Mouse (Mus musculus): ENCODE measurements around the gene Arhgef17. TPM values are rescaled to one million over a fixed set of nuclear protein-coding genes. Genes with fewer than 3 reads are reported as not detected.
A peak's percentile ranks its signal among the peaks of the same experiment; 100 is the strongest.

The Arhgef17 gene
- polyA plus RNA-seq, 1 experiment from 2014 or later: 11.0 TPM

DNA sequence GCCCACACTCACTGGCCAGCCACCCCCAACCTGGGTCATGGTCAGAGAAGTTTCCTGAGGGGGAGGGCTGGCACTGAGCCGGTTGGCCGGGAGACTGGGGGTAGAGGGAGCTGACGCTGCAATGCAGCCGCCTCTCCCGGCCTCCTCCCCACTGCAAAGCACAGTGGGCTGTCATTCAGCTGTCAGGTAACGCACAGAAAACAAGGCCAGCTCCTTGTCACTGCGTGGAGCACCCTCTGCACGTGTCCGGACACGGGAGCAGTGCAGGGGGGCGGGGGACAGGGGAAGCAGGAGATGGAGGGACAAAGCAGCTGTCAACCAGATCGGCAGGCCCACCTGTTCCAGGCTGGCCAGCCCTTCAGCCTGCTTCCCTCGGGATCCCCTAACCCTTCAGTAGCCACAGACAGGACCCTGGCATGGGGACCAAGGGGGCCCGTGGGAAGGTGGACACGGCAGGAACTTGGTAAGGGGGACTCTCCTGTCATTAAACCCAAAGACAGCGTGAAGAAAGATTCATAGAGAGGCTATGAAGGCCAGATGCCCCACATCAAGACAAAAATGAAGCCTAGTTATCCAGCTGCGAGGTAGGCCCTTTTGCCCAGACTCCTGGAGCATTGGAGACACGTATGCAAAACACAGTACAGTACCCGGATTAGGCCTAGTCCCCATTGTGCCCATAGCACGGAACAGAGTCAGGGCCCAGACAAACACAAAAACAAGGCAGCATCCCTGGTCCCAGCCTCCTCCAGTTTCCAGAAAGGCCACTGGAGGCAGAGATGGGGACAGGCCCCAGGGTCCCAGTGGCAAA lies 38.5 kb downstream of the Arhgef17 start:
- 0 out of 2 replicates have a peak overlapping the region, but pooled peaks have one; percentile 8 for H3K27ac ChIP-seq
- no peaks in the 10 kb centered on the region for H3K27me3 ChIP-seq
- peak overlapping the region; percentile 68; the same call in 1 of the 2 replicates for H3K9ac ChIP-seq
- H3K9me3 ChIP-seq: no peaks in the 10 kb centered on the region
- H3K4me3 ChIP-seq: no peak overlapping the region
- H3K4me1 ChIP-seq: peaks cover 25% of the 10 kb centered on the region
- H3K4me2 ChIP-seq (replicated peaks): peak overlapping the region; percentile 97
- ATAC-seq (ENCODE audit: insufficient number of reproducible peaks, insufficient read depth, low FRiP score, low TSS enrichment): no peak
- H3K36me3 ChIP-seq: peaks cover 37% of the 10 kb centered on the region
- WGBS: 54% methylated on average over 20 of the region's 20 CpGs

DNA sequence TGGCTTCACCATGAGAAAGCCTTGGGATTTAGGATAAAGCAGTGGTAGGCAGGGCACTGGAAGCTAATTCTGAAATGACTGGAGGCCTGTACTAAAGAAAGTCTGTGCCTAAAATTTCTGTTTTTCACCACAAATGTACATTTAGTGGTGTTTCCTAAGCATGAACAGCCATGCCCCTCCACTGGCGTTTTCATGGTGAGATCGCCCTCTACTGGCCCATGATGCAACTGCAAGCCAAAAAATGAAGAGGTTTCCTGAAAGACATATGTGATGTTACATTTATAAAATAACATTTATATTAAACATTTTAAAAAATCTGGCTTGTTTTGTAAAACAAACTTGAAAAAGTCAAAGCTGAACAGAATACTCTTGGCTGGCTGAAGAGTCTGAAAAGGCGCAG lies 45.4 kb downstream of the Arhgef17 start:
- ATAC-seq (ENCODE audit: insufficient number of reproducible peaks, insufficient read depth, low FRiP score, low TSS enrichment): no peak
- Histone ChIP-seq H3K9me3 (no peaks in the 10 kb centered on the region), H3K9ac (no peak overlapping the region), H3K27me3 (no peaks in the 10 kb centered on the region), H3K36me3 (peaks cover 66% of the 10 kb centered on the region), H3K27ac (no peak overlapping the region), H3K4me2 (replicated peaks) (no peak overlapping the region), H3K4me1 (no peaks in the 10 kb centered on the region), H3K4me3 (no peak overlapping the region)
- 27% methylated on average over 3 of the region's 3 CpGs for WGBS

DNA sequence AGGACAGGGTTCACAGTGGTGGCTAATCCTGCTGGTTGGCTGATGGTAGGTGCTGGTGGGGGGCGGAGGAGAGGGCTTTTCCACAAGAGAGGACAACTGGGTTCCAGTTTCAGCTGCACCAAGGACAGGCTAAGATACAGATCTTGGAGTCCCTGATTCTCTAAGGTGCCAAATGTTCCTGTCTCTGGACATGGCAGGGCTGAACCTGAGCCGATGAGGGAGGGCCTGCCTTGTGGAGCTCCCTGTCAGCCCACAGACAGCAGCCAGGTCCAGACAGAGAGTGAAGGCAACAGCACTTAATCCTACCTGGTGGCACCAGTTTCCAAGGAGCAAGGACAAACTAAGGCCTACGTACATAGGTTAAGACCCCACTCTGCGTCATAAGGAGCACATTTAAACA lies 47.4 kb downstream of the Arhgef17 start:
- Histone ChIP-seq H3K4me1 (no peaks in the 10 kb centered on the region), H3K27ac (no peak overlapping the region), H3K27me3 (no peaks in the 10 kb centered on the region), H3K4me3 (no peak overlapping the region), H3K4me2 (replicated peaks) (no peak overlapping the region), H3K9ac (no peak overlapping the region), H3K9me3 (no peaks in the 10 kb centered on the region), H3K36me3 (peaks cover 71% of the 10 kb centered on the region)
- no peak for ATAC-seq (ENCODE audit: insufficient number of reproducible peaks, insufficient read depth, low FRiP score, low TSS enrichment)
- WGBS: 95% methylated on average over 4 of the region's 4 CpGs

DNA sequence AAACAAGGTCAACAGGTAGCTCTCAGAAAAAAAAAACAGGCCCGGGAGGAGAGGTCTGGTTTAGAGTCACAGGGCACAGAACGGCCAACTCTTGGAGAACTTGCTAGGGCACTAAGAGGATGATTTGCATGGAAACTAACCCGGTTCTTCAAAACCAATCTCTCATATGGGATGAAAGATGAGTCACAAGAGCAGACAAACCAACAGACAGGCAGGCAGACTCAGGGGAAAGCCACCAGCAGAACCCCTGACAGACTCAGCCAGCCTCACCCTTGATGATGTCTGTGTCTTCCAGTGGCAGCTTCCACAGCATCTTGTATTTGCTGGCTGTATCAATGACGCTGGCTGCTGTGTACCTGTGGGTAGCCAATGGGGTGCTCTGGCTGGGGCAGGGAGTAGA lies 50.0 kb downstream of the Arhgef17 start:
- H3K4me3 ChIP-seq: no peak overlapping the region
- peaks cover 87% of the 10 kb centered on the region for H3K36me3 ChIP-seq
- H3K27me3 ChIP-seq: no peaks in the 10 kb centered on the region
- H3K4me2 ChIP-seq (replicated peaks): no peak overlapping the region
- no peak overlapping the region for H3K9ac ChIP-seq
- no peaks in the 10 kb centered on the region for H3K4me1 ChIP-seq
- H3K9me3 ChIP-seq: no peaks in the 10 kb centered on the region
- WGBS: 87% methylated on average over 4 of the region's 4 CpGs
- ATAC-seq (ENCODE audit: insufficient number of reproducible peaks, insufficient read depth, low FRiP score, low TSS enrichment): no peak
- no peak overlapping the region for H3K27ac ChIP-seq

DNA sequence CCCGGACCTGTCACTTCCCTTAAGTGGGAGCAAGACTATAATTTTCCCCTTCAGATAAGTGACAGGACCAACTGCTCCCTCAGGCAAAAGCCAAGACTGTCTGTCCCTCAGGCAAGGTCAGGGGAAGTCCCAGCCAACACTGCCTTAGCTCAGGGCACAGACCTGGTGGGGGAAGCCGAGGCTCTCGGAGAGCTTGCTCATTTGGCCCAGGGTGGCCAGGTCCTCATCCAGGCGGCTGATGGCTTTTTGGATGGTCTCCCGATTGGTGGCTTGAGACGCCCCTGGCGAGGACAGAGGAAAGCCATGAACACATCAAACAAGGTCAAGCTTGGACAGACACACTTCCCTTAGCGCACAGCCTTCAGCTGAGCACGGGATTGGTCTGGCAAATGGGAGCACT lies 50.4 kb downstream of the Arhgef17 start:
- WGBS: 85% methylated on average over 9 of the region's 9 CpGs
- ATAC-seq (ENCODE audit: insufficient number of reproducible peaks, insufficient read depth, low FRiP score, low TSS enrichment): no peak
- no peak overlapping the region for H3K27ac ChIP-seq
- H3K4me3 ChIP-seq: no peak overlapping the region
- H3K36me3 ChIP-seq: peaks cover 91% of the 10 kb centered on the region
- no peak overlapping the region for H3K4me2 ChIP-seq (replicated peaks)
- H3K9ac ChIP-seq: no peak overlapping the region
- no peaks in the 10 kb centered on the region for H3K27me3 ChIP-seq
- H3K4me1 ChIP-seq: no peaks in the 10 kb centered on the region
- no peaks in the 10 kb centered on the region for H3K9me3 ChIP-seq

DNA sequence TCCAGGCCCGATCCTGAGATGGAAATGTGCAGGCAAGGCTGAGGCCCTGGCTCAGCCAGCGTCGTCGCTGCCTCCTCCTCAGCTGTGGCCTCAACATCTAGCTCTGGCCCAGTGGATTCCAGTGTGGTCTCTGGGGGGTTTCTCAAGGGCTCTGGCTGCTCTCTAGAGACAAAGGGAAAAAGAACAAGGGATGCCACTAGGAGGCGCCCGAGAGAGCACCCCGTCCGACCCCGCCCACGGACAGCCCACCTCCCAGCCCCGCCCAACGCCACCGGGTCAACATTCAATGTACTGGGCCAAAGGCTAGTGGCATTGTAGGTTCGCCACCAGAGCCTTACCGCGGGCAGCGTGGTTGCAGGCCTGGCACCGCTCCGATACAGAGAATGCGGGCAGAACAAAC lies 52.3 kb downstream of the Arhgef17 start:
- no peak for ATAC-seq (ENCODE audit: insufficient number of reproducible peaks, insufficient read depth, low FRiP score, low TSS enrichment)
- no peaks in the 10 kb centered on the region for H3K4me1 ChIP-seq
- no peak overlapping the region for H3K4me2 ChIP-seq (replicated peaks)
- H3K9me3 ChIP-seq: no peaks in the 10 kb centered on the region
- H3K27ac ChIP-seq: no peak overlapping the region
- H3K36me3 ChIP-seq: peaks cover 96% of the 10 kb centered on the region
- H3K27me3 ChIP-seq: no peaks in the 10 kb centered on the region
- 25% methylated on average over 20 of the region's 20 CpGs for WGBS
- no peak overlapping the region for H3K4me3 ChIP-seq
- H3K9ac ChIP-seq: no peak overlapping the region

DNA sequence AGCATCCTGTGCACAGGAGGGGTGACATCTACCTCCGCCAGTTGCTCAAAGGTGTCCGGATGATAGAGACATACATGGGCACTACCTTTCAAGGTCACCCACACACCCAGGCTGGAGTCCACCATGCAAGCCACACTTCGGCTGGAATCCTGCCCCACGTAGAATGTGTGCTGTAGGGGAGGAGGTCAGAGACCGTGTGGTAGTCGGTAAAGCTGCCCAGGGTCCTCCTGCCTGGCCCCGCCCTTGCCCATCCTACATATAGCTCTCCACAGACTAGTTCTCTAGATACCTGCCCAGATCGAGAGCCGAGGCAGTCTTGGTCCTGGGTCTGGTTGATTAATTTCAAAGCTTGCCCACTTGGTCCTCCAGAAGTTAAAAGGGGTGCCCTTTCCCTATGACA lies 55.1 kb downstream of the Arhgef17 start:
- no peak overlapping the region for H3K4me2 ChIP-seq (replicated peaks)
- no peaks in the 10 kb centered on the region for H3K9me3 ChIP-seq
- H3K27ac ChIP-seq: 0 out of 2 replicates have a peak overlapping the region, but pooled peaks have one; percentile 33
- WGBS: 89% methylated on average over 9 of the region's 9 CpGs
- no peak for ATAC-seq (ENCODE audit: insufficient number of reproducible peaks, insufficient read depth, low FRiP score, low TSS enrichment)
- H3K4me3 ChIP-seq: no peak overlapping the region
- no peak overlapping the region for H3K9ac ChIP-seq
- H3K27me3 ChIP-seq: no peaks in the 10 kb centered on the region
- H3K4me1 ChIP-seq: no peaks in the 10 kb centered on the region
- peaks cover 96% of the 10 kb centered on the region for H3K36me3 ChIP-seq

DNA sequence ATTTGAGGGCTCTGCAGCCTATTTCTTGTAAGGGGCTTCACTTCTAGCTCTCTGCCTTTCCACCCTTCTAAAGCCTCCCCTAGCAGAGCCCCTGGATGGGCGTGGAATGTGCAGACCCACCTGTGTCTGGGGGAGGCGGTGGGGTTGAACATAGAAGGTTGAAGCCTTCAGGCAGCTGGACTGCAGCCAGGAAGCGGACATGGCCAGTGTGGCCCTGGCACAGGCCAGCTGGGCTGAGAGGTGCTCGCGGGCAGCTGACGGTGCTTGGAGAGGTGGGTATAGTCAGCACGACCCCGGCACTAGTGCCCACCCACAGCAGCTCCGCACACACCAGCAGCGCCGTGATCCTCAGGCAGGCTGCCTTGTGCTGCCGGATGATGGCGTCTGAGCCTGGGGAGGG lies 55.6 kb downstream of the Arhgef17 start:
- H3K4me2 ChIP-seq (replicated peaks): no peak overlapping the region
- 0 out of 2 replicates have a peak overlapping the region, but pooled peaks have one; percentile 33 for H3K27ac ChIP-seq
- no peaks in the 10 kb centered on the region for H3K4me1 ChIP-seq
- WGBS: 97% methylated on average over 13 of the region's 13 CpGs
- no peak for ATAC-seq (ENCODE audit: insufficient number of reproducible peaks, insufficient read depth, low FRiP score, low TSS enrichment)
- no peak overlapping the region for H3K4me3 ChIP-seq
- H3K9ac ChIP-seq: no peak overlapping the region
- no peaks in the 10 kb centered on the region for H3K9me3 ChIP-seq
- H3K36me3 ChIP-seq: peaks cover 94% of the 10 kb centered on the region
- H3K27me3 ChIP-seq: no peaks in the 10 kb centered on the region

DNA sequence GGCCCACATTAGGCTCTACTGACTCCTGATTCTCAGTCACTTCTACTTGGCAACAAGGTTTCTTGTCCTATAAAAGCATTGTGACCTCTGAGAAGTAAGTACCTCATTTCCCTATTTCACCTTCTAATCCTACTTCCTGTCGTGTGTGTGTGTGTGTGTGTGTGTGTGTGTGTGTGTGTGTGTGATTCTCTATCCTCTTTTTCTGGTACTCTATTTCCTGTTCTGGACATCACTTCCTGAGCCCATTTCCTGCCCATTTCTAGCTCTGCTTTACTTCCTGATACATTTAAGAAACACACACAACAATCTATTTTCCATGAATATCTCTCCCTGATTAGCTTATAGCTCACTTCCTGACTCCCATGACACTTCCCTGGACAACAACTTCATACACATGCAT lies 56.1 kb downstream of the Arhgef17 start:
- Histone ChIP-seq H3K9me3 (no peaks in the 10 kb centered on the region), H3K9ac (no peak overlapping the region), H3K27me3 (no peaks in the 10 kb centered on the region), H3K4me2 (replicated peaks) (no peak overlapping the region), H3K4me1 (no peaks in the 10 kb centered on the region), H3K4me3 (no peak overlapping the region), H3K27ac (0 out of 2 replicates have a peak overlapping the region, but pooled peaks have one; percentile 33), H3K36me3 (peaks cover 91% of the 10 kb centered on the region)
- 63% methylated on average over 1 of the region's 1 CpGs for WGBS
- no peak for ATAC-seq (ENCODE audit: insufficient number of reproducible peaks, insufficient read depth, low FRiP score, low TSS enrichment)

DNA sequence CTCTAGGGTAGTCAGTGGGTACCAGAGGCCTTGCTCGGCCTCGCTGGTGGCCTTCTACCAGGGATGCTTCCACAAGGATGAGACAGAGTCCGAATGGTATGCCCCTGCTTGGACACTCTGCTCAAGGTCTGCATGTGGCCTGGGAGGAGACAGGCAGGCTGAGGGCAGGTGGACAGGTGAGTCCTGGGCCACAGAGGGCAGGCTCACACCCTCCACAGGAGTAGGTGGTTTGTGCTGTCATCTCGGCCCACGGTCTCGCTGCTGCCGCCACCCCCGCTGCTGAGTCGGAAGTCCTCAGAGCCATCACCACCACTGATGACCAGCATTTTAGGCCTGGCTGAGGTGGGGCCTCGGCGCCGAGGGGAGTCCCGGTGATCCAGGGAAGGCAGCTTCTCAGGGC lies 58.7 kb downstream of the Arhgef17 start:
- no peak overlapping the region for H3K4me2 ChIP-seq (replicated peaks)
- H3K27me3 ChIP-seq: no peaks in the 10 kb centered on the region
- ATAC-seq (ENCODE audit: insufficient number of reproducible peaks, insufficient read depth, low FRiP score, low TSS enrichment): no peak
- H3K36me3 ChIP-seq: peaks cover 65% of the 10 kb centered on the region
- H3K27ac ChIP-seq: no peak overlapping the region
- 88% methylated on average over 13 of the region's 13 CpGs for WGBS
- H3K9ac ChIP-seq: no peak overlapping the region
- no peaks in the 10 kb centered on the region for H3K9me3 ChIP-seq
- no peak overlapping the region for H3K4me3 ChIP-seq
- no peaks in the 10 kb centered on the region for H3K4me1 ChIP-seq

DNA sequence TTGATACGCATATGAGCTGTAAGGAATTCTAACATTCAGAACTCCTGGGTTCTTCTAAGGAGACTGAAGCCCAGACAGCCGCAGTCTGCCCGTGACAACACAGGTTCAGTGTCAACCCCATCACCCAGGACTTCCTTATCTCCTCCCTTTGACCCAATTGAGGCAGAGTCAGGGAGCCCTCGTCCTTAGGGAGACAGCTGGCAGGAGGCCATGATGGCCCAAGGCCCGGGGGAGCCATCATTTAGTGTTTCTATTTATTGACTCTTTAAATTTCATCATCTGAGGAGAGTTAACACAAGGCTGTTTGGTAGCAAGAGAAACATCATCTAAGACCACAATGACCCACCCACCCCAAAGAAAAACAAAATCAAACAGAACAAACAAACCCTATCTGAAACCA lies 60.0 kb downstream of the Arhgef17 start:
- no peaks in the 10 kb centered on the region for H3K9me3 ChIP-seq
- H3K4me3 ChIP-seq: no peak overlapping the region
- WGBS: 88% methylated on average over 5 of the region's 5 CpGs
- H3K27ac ChIP-seq: no peak overlapping the region
- H3K4me1 ChIP-seq: no peaks in the 10 kb centered on the region
- peaks cover 52% of the 10 kb centered on the region for H3K36me3 ChIP-seq
- no peak overlapping the region for H3K9ac ChIP-seq
- no peak overlapping the region for H3K4me2 ChIP-seq (replicated peaks)
- ATAC-seq (ENCODE audit: insufficient number of reproducible peaks, insufficient read depth, low FRiP score, low TSS enrichment): no peak
- H3K27me3 ChIP-seq: no peaks in the 10 kb centered on the region

DNA sequence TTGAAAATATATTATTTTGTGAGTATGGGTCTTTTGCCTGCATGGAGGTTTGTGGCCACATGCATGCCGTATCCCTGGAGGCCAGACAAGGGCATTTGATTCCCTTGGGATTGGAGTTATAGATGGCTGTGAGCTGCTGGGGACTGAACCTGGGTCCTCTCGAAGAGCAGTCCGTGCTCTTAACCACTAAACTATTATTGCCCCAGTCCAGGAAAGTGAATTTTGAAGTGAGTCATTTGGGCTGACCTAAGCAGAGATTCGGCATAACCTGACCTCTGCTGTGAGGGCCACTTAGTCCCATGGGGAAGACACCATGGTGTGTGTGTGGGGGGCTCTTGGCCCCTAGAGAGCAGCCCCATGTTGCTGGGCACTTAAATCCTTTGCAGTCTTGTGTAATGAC lies 60.6 kb downstream of the Arhgef17 start:
- H3K4me2 ChIP-seq (replicated peaks): no peak overlapping the region
- no peak for ATAC-seq (ENCODE audit: insufficient number of reproducible peaks, insufficient read depth, low FRiP score, low TSS enrichment)
- 82% methylated on average over 4 of the region's 4 CpGs for WGBS
- peaks cover 47% of the 10 kb centered on the region for H3K36me3 ChIP-seq
- no peaks in the 10 kb centered on the region for H3K9me3 ChIP-seq
- H3K9ac ChIP-seq: no peak overlapping the region
- no peak overlapping the region for H3K27ac ChIP-seq
- no peak overlapping the region for H3K4me3 ChIP-seq
- no peaks in the 10 kb centered on the region for H3K27me3 ChIP-seq
- no peaks in the 10 kb centered on the region for H3K4me1 ChIP-seq
